Comparison of ENCODE assay signal across 8 mouse cellular contexts in the genomic region with DNA sequence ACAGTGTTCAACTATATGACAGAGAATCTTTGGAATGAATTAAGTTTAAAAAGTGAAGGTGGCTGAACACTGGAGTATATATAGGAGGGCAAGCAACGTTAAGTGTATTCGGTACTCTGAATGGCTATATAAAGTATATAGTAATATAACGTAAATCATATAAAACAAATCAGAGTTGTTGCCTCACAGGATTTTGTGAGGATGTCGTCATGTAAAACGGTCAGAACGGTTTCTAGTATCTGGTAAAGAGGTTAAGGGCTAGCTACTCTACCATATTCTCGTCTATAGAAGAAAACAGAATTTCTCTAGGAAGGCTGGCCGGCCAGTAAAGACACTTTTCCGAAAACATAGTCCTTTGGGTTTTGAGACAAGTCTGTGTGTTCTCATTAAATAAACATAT. TPM values are rescaled to one million over a fixed set of nuclear protein-coding genes. Genes with fewer than 3 reads are reported as not detected.
DNase-seq lines count a peak whose midpoint lies in the region; ATAC-seq and TF ChIP-seq lines count a peak whose summit lies in the region.

No protein-coding gene starts in this region.

- TF ChIP-seq CTCF in layer of hippocampus, adult 2 months (conservative IDR thresholded peaks at IDR 0.05) = no peak
- TF ChIP-seq CTCF in cortical plate, adult 2 months (IDR thresholded peaks at IDR 0.05; ENCODE audit: extremely low read depth, insufficient read depth, low read length) = no peak

- peak overlapping the region; percentile 62 for H3K4me3 ChIP-seq in layer of hippocampus, adult 2 months
- peak overlapping the region; percentile 82 for H3K4me3 ChIP-seq in cortical plate, adult 2 months (ENCODE audit: insufficient read depth, low read length)
- peak overlapping the region; percentile 80 for H3K4me3 ChIP-seq in intestine, embryonic 14.5 days (ENCODE audit: low read depth, low read length)
- H3K4me3 ChIP-seq in neural tube, embryonic 12.5 days = peak overlapping the region; percentile 81

- TF ChIP-seq POLR2A in cortical plate, adult 2 months (IDR thresholded peaks at IDR 0.05; ENCODE audit: extremely low read depth, insufficient read depth, low read length) = no peak

- WGBS in intestine, embryonic 14.5 days = 5% methylated on average over 9 of the region's 9 CpGs
- WGBS in neural tube, embryonic 12.5 days = 9% methylated on average over 9 of the region's 9 CpGs

- no peak for ATAC-seq in intestine, embryonic 14.5 days (replicated peaks; ENCODE audit: low FRiP score, low TSS enrichment, low read depth)
- ATAC-seq in neural tube, embryonic 12.5 days (ENCODE audit: low FRiP score, low read depth) = no peak

- H3K27me3 ChIP-seq in intestine, embryonic 14.5 days (replicated peaks; ENCODE audit: control insufficient read depth, insufficient read depth, low read length) = no peaks in the 10 kb centered on the region
- no peaks in the 10 kb centered on the region for H3K27me3 ChIP-seq in neural tube, embryonic 12.5 days (replicated peaks)

- no peaks in the 10 kb centered on the region for H3K9me3 ChIP-seq in intestine, embryonic 14.5 days (ENCODE audit: control insufficient read depth, low read length)
- no peaks in the 10 kb centered on the region for H3K9me3 ChIP-seq in neural tube, embryonic 12.5 days

- DNase-seq in layer of hippocampus, adult 2 months (ENCODE audit: low spot score in 2 of 2) = no peak
- no peak for DNase-seq in layer of hippocampus, adult 11-12 months (ENCODE audit: low spot score)
- no peak for DNase-seq in intestine, embryonic 14.5 days (ENCODE audit: low spot score)
- DNase-seq in retina, postnatal 1 day = no peak
- no peak for DNase-seq in gastrocnemius, adult 18-20 months (ENCODE audit: low spot score)
- DNase-seq in testis, postnatal 10 days (ENCODE audit: low spot score) = no peak

- H3K9ac ChIP-seq in intestine, embryonic 14.5 days (ENCODE audit: low read length) = peak overlapping the region; percentile 86
- peak overlapping the region; percentile 81; the same call in 1 of the 2 replicates for H3K9ac ChIP-seq in neural tube, embryonic 12.5 days

- peak overlapping the region; percentile 97 for H3K4me2 ChIP-seq in intestine, embryonic 14.5 days (ENCODE audit: low read length)
- peak overlapping the region; percentile 91 for H3K4me2 ChIP-seq in neural tube, embryonic 12.5 days (replicated peaks)

- peak overlapping the region; percentile 100 for H3K27ac ChIP-seq in layer of hippocampus, adult 2 months
- H3K27ac ChIP-seq in cortical plate, adult 2 months (ENCODE audit: insufficient read depth, low read length) = no peak overlapping the region
- peak overlapping the region; percentile 95 for H3K27ac ChIP-seq in intestine, embryonic 14.5 days (ENCODE audit: low read depth)
- H3K27ac ChIP-seq in neural tube, embryonic 12.5 days = 0 out of 2 replicates have a peak overlapping the region, but pooled peaks have one; percentile 88

- H3K36me3 ChIP-seq in intestine, embryonic 14.5 days (ENCODE audit: control insufficient read depth, insufficient read depth, low read length) = peaks cover 23% of the 10 kb centered on the region
- no peaks in the 10 kb centered on the region for H3K36me3 ChIP-seq in neural tube, embryonic 12.5 days

- peaks cover 6% of the 10 kb centered on the region for H3K4me1 ChIP-seq in cortical plate, adult 2 months (ENCODE audit: control insufficient read depth, insufficient read depth, low read length)
- peaks cover 8% of the 10 kb centered on the region for H3K4me1 ChIP-seq in intestine, embryonic 14.5 days (replicated peaks; ENCODE audit: control insufficient read depth, insufficient read depth, low read length)
- peaks cover 23% of the 10 kb centered on the region for H3K4me1 ChIP-seq in neural tube, embryonic 12.5 days

RNA-seq across cellular contexts. Expression of gene Trim41, which starts 0.6 kb away (rescaled TPM):
- 10 to 100 TPM; 56.8 to 61.5 TPM for total RNA-seq in layer of hippocampus, adult 2 months (2021)
- polyA plus RNA-seq in cortical plate, adult 2 months (2012; rRNA removed) = 43.1 and 46.7 TPM in 2 replicates
- 5.0 and 6.2 TPM in 2 replicates for polyA plus RNA-seq in intestine, embryonic 14.5 days (2014; fragmentation: Nextera tagmentation; extraction: Ambion mirVana)
- polyA plus RNA-seq in neural tube, embryonic 12.5 days (2016; fragmentation: Nextera tagmentation; extraction: Ambion mirVana) = 6.4 and 7.6 TPM in 2 replicates
- total RNA-seq in gastrocnemius, adult 18-20 months (2021) = 10 to 100 TPM; 15.7 to 22.6 TPM

RNA-seq across cellular contexts. Expression of gene Trim7, which starts 8.1 kb away (rescaled TPM):
- 1 to 10 TPM; 2.6 to 2.8 TPM for total RNA-seq in layer of hippocampus, adult 2 months (2021)
- 4.2 and 4.3 TPM in 2 replicates for polyA plus RNA-seq in cortical plate, adult 2 months (2012; rRNA removed)
- 1.4 and 1.5 TPM in 2 replicates for polyA plus RNA-seq in intestine, embryonic 14.5 days (2014; fragmentation: Nextera tagmentation; extraction: Ambion mirVana)
- 0.68 and 1.8 TPM in 2 replicates for polyA plus RNA-seq in neural tube, embryonic 12.5 days (2016; fragmentation: Nextera tagmentation; extraction: Ambion mirVana)
- total RNA-seq in gastrocnemius, adult 18-20 months (2021) = 10 to 100 TPM; 34.7 to 41.9 TPM

RNA-seq across cellular contexts. Expression of gene Gm12184, which starts 8.7 kb away (rescaled TPM):
- total RNA-seq in layer of hippocampus, adult 2 months (2021) = 1 to 10 TPM in 1 of 2 experiments, under 1 TPM in 1; 0.79 to 1.3 TPM
- 33.8 and 40.1 TPM in 2 replicates for polyA plus RNA-seq in cortical plate, adult 2 months (2012; rRNA removed)
- 3.9 and 4.1 TPM in 2 replicates for polyA plus RNA-seq in intestine, embryonic 14.5 days (2014; fragmentation: Nextera tagmentation; extraction: Ambion mirVana)
- 13.8 and 14.9 TPM in 2 replicates for polyA plus RNA-seq in neural tube, embryonic 12.5 days (2016; fragmentation: Nextera tagmentation; extraction: Ambion mirVana)
- 1 to 10 TPM; 1.8 to 2.5 TPM for total RNA-seq in gastrocnemius, adult 18-20 months (2021)

RNA-seq across cellular contexts. Expression of gene Rack1, which starts 17.7 kb away (rescaled TPM):
- 100 to 1,000 TPM; 226 to 240 TPM for total RNA-seq in layer of hippocampus, adult 2 months (2021)
- polyA plus RNA-seq in cortical plate, adult 2 months (2012; rRNA removed) = 447 and 464 TPM in 2 replicates
- polyA plus RNA-seq in intestine, embryonic 14.5 days (2014; fragmentation: Nextera tagmentation; extraction: Ambion mirVana) = 1,049 and 1,145 TPM in 2 replicates
- polyA plus RNA-seq in neural tube, embryonic 12.5 days (2016; fragmentation: Nextera tagmentation; extraction: Ambion mirVana) = 432 and 466 TPM in 2 replicates
- total RNA-seq in gastrocnemius, adult 18-20 months (2021) = 100 to 1,000 TPM; 383 to 411 TPM

RNA-seq across cellular contexts. Expression of gene Irgm1, which starts 53.7 kb away (rescaled TPM):
- 1 to 10 TPM; 3.6 to 4.3 TPM for total RNA-seq in layer of hippocampus, adult 2 months (2021)
- polyA plus RNA-seq in cortical plate, adult 2 months (2012; rRNA removed) = 9.5 and 11.4 TPM in 2 replicates
- 14.7 and 16.2 TPM in 2 replicates for polyA plus RNA-seq in intestine, embryonic 14.5 days (2014; fragmentation: Nextera tagmentation; extraction: Ambion mirVana)
- 2.9 and 3.1 TPM in 2 replicates for polyA plus RNA-seq in neural tube, embryonic 12.5 days (2016; fragmentation: Nextera tagmentation; extraction: Ambion mirVana)
- 10 to 100 TPM; 12.9 to 15.7 TPM for total RNA-seq in gastrocnemius, adult 18-20 months (2021)
